Comparison of ENCODE assay signal across 8 mouse cellular contexts in genomic region chr11:117935616-117936015, GRCm38 (mm10). TPM values are rescaled to one million over a fixed set of nuclear protein-coding genes. Genes with fewer than 3 reads are reported as not detected.
A peak's percentile ranks its signal among the peaks of the same experiment; 100 is the strongest.
DNase-seq lines count a peak whose midpoint lies in the region; ATAC-seq and TF ChIP-seq lines count a peak whose summit lies in the region.
"Had no signal": no experiment of that assay in that cellular context is flagged by ENCODE, and none has a peak within 500 bp of the region (broad histone marks: within the 10 kb centered on the region; RNA-seq: fewer than 3 reads in every experiment).

No protein-coding gene starts in this region.

- 0 out of 2 replicates have a peak overlapping the region, but pooled peaks have one; percentile 11 for H3K9ac ChIP-seq in intestine, postnatal 0 days (ENCODE audit: low read depth, low read length)
- H3K9ac ChIP-seq: midbrain, embryonic 12.5 days had no signal

- no peak for ATAC-seq in intestine, postnatal 0 days
- ATAC-seq in activated CD4-positive, CD25-positive, alpha-beta regulatory T cell, adult 4 months = no peak
- no peak for ATAC-seq in CD4-positive, CD25-positive, alpha-beta regulatory T cell, adult 4 months

- H3K36me3 ChIP-seq in intestine, postnatal 0 days (ENCODE audit: control insufficient read depth, insufficient read depth) = no peaks in the 10 kb centered on the region
- H3K36me3 ChIP-seq: midbrain, embryonic 12.5 days had no signal

- H3K4me2 ChIP-seq in intestine, postnatal 0 days (replicated peaks; ENCODE audit: low read depth) = peak overlapping the region; percentile 4
- H3K4me2 ChIP-seq: midbrain, embryonic 12.5 days had no signal

- peak overlapping the region; percentile 76 for H3K27ac ChIP-seq in gastrocnemius, adult 2 months
- peak overlapping the region; percentile 73 for H3K27ac ChIP-seq in intestine, postnatal 0 days (ENCODE audit: low read depth, low read length)
- H3K27ac ChIP-seq: midbrain, embryonic 12.5 days had no signal

- TF ChIP-seq CTCF in gastrocnemius, adult 2 months (IDR thresholded peaks at IDR 0.05) = no peak
- TF ChIP-seq CTCF in intestine, postnatal 0 days (IDR thresholded peaks at IDR 0.05; ENCODE audit: low read depth) = no peak

- H3K4me1 ChIP-seq in intestine, postnatal 0 days (replicated peaks; ENCODE audit: control insufficient read depth, insufficient read depth, low read length) = peaks cover 32% of the 10 kb centered on the region

- 40% methylated on average over 9 of the region's 9 CpGs for WGBS in intestine, postnatal 0 days

- intact Hi-C loops in gastrocnemius, adult 2 months (cut with DNase I) = no loop called here

- no peaks in the 10 kb centered on the region for H3K27me3 ChIP-seq in intestine, postnatal 0 days (replicated peaks; ENCODE audit: control insufficient read depth, insufficient read depth, low read length)

- no peaks in the 10 kb centered on the region for H3K9me3 ChIP-seq in intestine, postnatal 0 days (ENCODE audit: control insufficient read depth)
- H3K9me3 ChIP-seq: midbrain, embryonic 12.5 days had no signal

- peak; percentile 59 to 73 for DNase-seq in adrenal gland, postnatal 36 days
- DNase-seq in gastrocnemius, adult 2 months = peak; percentile 80
- DNase-seq in lung, postnatal 10 days = peak; percentile 75
- DNase-seq in cerebellum, postnatal 10 days = no peak

- H3K4me3 ChIP-seq in gastrocnemius, adult 2 months = peak overlapping the region; percentile 29
- no peak overlapping the region for H3K4me3 ChIP-seq in intestine, postnatal 0 days (ENCODE audit: low read depth, low read length)
- H3K4me3 ChIP-seq: midbrain, embryonic 12.5 days had no signal

RNA-seq across cellular contexts. Expression of gene Socs3, which starts 34.2 kb away (rescaled TPM):
- total RNA-seq in adrenal gland, postnatal 36 days (2021) = 10 to 100 TPM in 1 of 2 experiments, 1 to 10 TPM in 1; 6.6 to 17.5 TPM
- total RNA-seq in gastrocnemius, adult 2 months (2021) = 10 to 100 TPM in 1 of 2 experiments, 1 to 10 TPM in 1; 1.7 to 10.1 TPM
- polyA plus RNA-seq in intestine, postnatal 0 days (2015; fragmentation: Nextera tagmentation; extraction: Ambion mirVana) = 15.7 and 15.9 TPM in 2 replicates
- 10 to 100 TPM; 42.5 to 43.1 TPM for polyA plus RNA-seq in activated CD4-positive, CD25-positive, alpha-beta regulatory T cell, adult 4 months (2017; shearing (Covaris generic))
- polyA plus RNA-seq in CD4-positive, CD25-positive, alpha-beta regulatory T cell, adult 4 months (2017; shearing (Covaris generic)) = 10 to 100 TPM; 34.4 to 35.5 TPM

RNA-seq across cellular contexts. Expression of gene Pgs1, which starts 50.5 kb away (rescaled TPM):
- 10 to 100 TPM; 54.7 to 58.7 TPM for total RNA-seq in adrenal gland, postnatal 36 days (2021)
- total RNA-seq in gastrocnemius, adult 2 months (2021) = 10 to 100 TPM; 17.2 to 18.0 TPM
- 23.1 and 24.0 TPM in 2 replicates for polyA plus RNA-seq in intestine, postnatal 0 days (2015; fragmentation: Nextera tagmentation; extraction: Ambion mirVana)
- 10 to 100 TPM; 34.6 to 38.3 TPM for polyA plus RNA-seq in activated CD4-positive, CD25-positive, alpha-beta regulatory T cell, adult 4 months (2017; shearing (Covaris generic))
- 10 to 100 TPM; 34.3 to 38.8 TPM for polyA plus RNA-seq in CD4-positive, CD25-positive, alpha-beta regulatory T cell, adult 4 months (2017; shearing (Covaris generic))

Comparison
In these comparisons a context has a peak if more than half of its experiments do, and no peak if none do; other contexts are left out.
1. DNase-seq: peak in adrenal gland, postnatal 36 days (2 of 2), gastrocnemius, adult 2 months (single experiment) and lung, postnatal 10 days (single experiment); none in cerebellum, postnatal 10 days (0 of 2).